ENCODE assay signal across 14 mouse cellular contexts in the genomic region with DNA sequence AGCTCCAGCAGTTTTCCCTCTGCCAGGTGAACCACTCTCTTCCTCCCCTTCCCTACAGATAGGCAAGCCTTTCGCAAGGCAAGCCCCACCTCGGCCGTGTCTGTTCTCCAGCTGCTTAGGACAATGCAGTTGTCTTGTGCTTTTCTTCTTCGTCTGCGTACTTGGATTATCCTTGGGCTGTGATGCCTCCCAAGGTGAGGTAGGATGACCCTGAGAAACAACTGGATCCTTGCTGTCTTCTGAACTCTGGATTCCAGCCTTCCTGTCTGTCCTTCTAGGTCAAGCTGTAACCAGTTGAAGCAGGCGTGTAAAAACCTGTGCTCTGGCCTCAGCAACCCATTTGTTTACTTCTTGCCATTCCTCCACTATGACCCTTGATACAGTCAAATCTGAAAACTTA.
"Had no signal": no experiment of that assay in that cellular context is flagged by ENCODE, and none has a peak within 500 bp of the region (broad histone marks: within the 10 kb centered on the region; RNA-seq: fewer than 3 reads in every experiment).

No protein-coding gene starts in this region.

- H3K9ac ChIP-seq: limb, embryonic 13.5 days; liver, embryonic 14.5 days; midbrain, embryonic 13.5 days; neural tube, embryonic 15.5 days had no signal

- H3K9me3 ChIP-seq: limb, embryonic 13.5 days; midbrain, embryonic 13.5 days; neural tube, embryonic 15.5 days had no signal

- H3K36me3 ChIP-seq: limb, embryonic 13.5 days; midbrain, embryonic 13.5 days; neural tube, embryonic 15.5 days had no signal

- H3K4me1 ChIP-seq: limb, embryonic 13.5 days; midbrain, embryonic 13.5 days; neural tube, embryonic 15.5 days had no signal

- H3K4me2 ChIP-seq: limb, embryonic 13.5 days; midbrain, embryonic 13.5 days; neural tube, embryonic 15.5 days had no signal

- H3K27ac ChIP-seq: limb, embryonic 13.5 days; liver, embryonic 14.5 days; midbrain, embryonic 13.5 days; neural tube, embryonic 15.5 days had no signal

- DNase-seq: kidney, adult 8-10 months; kidney, postnatal 10 days; kidney, postnatal 4 days; left cerebral cortex, postnatal 4 days; lung, adult 18-20 months; right cerebral cortex, adult 18-20 months; right cerebral cortex, postnatal 25 days; thymus, postnatal 4 days had no signal

- ATAC-seq: intestine, postnatal 0 days; midbrain, embryonic 13.5 days had no signal

- H3K27me3 ChIP-seq: limb, embryonic 13.5 days; midbrain, embryonic 13.5 days; neural tube, embryonic 15.5 days had no signal

- H3K4me3 ChIP-seq: limb, embryonic 13.5 days; midbrain, embryonic 13.5 days; myocyte; neural tube, embryonic 15.5 days had no signal
